Mouse (Mus musculus) skeletal muscle tissue, adult 2 months (tissue): ENCODE measurements around the gene Capsl.

Source experiments
- DNase-seq: peaks from one replicate; pipeline ENCODE4 v3.0.0-alpha.2; 2012; ENCODE audit warnings: low read depth, low spot score

Gene Capsl

DNA sequence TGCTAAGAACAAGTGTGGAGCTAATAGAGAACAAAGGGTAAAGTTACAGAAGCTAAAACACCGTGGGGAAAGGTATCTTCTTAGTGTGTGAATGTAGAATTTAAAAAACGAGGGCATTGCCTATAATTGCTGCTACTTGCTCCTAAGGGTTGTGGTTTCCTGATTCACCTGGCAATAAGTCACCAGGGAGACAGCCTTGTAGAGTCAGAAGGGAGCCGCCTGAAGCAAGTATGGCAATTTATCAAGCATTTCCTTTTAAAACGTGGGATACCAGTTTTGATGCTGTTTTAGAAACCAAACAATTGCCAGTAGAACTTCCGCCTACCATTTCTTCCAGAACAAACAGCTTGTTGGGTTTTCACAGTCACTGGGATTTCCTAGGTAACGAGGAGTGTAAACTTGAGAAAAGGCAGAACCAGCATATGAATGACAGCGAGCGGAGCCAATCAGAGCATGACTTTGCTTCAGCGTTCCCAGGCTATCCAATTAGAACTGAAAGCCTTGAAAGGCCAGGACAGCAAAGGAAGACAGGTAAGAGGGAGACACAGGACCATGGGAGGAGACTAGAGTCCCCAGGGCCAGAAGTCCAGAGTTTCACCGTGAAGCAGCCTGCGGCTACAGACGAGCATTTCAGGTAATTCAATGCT is at the start of gene Capsl:
TSS of gene Capsl (plus strand) at position 495 of the 647 bp plus-strand sequence.
- DNase-seq = no peak

DNA sequence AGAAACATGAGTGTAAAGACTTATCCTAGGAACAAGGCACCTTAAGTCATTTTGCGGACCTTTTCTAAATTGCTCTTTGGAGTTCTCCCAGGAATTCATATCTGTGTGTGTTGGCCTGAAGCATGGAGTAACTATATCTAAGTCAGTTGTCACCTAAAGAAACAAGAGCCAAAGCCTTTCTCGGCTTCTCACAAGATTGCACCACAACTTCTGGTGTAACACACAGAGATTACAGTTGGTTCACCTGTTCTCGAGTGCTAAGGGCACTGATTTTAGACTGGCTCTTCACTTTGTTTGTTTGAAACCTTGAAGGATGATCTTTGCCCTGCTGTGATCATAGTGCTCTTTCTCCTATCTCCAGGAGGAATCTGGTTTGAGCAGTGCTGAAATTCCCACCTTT is 26.4 kb upstream of the Capsl start:
- DNase-seq = no peak

DNA sequence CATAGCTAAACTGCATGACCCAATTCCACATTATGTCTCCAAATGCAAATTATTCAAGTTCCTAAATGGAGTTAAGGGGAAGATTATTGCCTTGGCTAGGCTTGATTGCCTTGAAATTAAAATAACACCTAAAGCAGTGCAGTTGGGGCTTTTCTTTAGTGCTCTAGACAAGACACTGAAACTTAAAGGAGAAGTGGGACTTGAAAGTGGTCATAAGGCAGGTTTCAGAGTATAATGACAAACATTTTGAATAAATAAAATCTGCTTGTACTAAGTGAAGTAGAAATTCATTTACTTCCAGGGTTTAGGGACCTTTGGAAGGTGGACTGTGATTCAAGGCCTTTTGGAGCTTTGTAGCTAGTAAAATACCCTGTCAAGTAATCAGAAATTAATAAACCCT is 14.7 kb upstream of the Capsl start:
- no peak for DNase-seq

DNA sequence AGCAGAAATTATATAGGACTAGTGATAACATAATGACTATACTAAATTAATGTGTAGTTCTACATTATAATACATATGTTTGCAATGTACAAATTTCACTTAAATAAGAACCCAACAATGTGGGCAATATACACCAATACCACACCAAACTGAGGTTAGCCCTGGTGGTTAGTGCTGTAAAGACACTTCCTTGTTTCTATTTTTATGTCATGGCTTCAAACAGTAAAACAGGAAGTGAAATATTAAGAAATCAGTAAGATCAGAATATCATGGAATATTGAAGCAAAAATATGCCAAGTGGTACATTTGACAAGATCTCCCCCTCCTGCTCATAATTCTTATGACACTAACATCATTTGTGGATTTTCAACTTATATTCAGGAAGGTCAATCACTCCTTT is 8.0 kb upstream of the Capsl start:
- peak; percentile 2 for DNase-seq

DNA sequence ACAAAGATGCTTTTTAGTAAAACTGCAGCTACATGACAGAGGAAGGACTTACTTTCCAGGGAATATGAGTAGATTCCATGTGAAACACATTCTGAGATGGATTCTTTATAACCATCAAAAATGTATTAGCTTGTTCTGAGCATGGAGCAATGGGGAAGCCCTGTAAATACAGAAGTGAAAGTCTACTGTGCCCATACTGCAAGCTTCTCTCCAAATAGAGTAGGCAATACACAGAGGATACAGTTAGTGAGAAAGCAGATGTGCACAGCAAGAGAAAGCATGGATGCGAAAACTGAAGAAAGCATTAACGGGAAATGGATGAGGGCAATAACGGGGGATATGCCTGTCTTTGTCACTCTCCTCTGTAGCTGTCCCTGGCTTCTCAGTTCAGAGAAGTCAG is 6.0 kb upstream of the Capsl start:
- no peak for DNase-seq

DNA sequence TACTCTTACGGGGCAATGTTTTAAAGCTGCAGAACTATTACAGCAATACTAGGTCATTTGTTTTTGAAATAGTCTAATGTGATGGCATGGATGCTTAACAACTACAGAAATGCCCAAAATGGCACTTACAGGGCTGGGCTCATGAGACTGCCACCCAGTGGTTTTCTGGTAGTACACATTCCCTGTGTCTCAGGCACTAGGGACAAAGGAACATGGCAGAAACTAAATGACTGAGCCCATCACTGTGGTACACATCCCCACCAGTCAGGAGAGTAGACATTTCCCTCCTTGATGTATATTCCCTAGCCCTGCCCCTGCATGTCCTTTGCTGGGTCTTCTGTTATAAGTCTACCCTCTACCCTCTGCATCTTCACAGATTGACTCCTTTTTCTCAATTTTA is 16.2 kb downstream of the Capsl start:
- DNase-seq = no peak

DNA sequence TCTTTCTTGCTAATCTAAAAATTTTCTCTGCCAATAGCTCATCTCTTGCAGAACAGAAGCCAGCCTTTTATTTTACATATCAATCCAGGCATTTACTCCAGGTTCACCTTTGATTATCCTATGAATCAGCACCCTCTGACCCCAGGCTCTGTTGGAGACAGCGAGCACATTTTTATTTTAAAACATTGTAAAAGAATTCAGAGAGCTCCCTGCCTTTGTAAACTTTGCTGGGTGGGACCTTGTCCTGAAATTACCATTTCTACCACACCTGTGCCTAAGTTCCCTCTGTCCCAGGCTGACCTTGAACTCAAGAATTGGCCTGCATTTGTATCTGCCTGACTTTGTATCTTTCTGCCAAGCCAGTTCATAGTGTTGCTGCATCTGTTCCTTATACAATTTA is 17.0 kb downstream of the Capsl start:
- no peak for DNase-seq

DNA sequence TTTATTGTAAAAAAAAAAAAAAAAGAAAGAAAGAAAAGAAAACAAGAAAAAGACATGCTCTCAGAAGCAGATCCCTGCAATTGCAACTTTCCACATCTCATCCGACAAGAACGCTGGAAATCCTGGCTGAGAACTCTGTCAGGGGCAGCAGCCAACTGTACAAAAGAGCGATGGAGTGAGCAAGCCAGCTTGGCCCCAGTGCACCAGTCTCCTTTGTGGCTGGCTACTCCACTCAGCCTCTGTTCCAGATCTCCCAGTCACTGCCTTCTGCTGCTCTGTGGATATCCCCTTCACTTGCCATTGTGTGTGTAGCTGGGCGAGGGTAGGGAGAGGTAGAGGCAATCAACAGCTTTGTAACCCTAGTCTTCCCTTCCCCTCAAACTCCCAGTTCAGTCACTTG is 18.4 kb downstream of the Capsl start:
- DNase-seq = peak; percentile 18

DNA sequence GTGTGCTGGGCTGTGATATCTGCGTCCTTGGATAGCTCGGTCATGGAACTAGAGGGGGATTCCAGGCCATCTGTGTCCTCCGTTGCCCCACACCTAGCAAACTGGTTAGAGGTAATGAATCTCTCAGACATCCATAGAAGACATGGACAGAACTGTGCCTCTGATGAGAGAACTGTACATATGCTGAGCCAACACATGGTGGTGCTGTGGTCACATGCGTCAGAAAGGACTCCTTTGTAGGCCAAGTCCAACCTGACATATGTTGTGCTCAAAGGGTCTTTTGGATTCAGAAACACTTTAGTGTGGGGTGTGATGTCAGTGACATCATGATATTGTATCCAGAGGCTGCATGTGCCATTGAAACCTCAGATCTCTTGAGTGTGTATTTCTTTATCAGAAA is 19.4 kb downstream of the Capsl start:
- peak; percentile 10 for DNase-seq

DNA sequence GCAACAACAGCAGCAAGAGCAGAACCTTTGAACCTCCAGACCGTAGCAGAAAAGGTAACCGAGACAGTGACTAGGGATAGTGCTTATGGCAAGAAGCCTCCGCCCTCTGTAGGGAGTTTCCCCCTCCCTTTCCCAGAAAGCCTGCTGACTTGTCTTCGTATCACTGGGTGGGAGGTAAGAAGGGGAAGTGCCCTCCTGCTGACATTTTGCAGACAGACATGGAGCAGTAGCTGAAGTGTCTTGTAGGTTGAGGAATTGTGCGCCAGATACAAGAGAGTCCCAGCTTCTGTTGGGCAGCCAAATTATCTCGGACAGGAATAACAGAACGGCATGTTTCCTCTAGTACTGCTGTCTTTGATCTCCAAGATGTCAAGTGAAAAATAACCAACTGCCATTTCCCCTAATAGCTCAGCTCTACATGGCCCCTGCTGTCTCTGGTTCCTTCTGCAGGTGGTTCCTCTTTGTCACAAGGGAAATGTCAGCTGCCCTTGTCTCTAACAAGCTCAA is 27.7 kb downstream of the Capsl start:
- peak; percentile 10 for DNase-seq

DNA sequence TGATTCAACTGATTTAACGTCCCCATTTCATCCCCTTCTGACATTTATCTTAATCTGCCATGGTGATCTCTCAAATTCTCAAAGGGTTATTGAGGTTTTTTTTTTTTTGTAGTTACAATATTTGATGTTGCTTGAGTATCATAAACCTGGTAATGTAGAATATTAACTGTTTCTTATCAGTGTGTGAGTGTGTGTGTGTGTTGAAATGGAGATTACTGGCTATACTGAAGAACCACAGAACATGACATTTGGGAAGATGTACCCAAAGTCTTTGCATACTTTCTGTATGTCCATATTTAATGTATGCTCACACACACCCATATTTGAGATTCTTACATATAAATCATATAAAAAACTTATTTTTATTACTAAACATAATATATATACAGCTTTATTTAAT is 28.2 kb downstream of the Capsl start:
- no peak for DNase-seq

DNA sequence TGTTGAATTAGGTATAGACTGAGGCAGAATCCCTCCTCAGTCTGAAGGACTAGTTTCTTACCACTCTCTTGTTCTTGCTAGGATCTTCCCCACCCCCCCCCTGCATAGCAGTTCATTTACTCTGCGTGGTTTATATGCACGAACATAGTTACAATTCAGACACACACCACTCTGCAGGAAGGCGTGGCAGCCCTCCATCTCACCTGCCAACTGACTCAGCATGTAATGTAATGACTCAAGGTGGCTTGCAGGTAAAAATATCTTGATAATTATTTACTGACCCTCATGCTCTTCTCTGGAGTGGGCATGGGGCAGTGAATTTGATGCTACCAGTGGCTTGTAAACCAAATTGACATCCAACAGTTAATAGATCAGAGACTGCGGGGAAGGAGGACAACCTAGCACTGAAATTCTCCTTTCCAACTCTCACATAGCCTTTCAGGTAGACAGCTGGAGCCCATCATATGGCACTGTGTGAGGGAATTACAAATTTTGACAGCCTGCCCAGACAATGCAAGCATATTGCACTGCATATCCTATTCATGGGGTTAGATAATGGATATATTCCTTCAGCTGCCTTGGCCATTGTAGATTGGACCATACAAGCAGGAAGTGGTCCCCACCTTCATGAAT is 35.3 kb downstream of the Capsl start:
- DNase-seq = no peak

DNA sequence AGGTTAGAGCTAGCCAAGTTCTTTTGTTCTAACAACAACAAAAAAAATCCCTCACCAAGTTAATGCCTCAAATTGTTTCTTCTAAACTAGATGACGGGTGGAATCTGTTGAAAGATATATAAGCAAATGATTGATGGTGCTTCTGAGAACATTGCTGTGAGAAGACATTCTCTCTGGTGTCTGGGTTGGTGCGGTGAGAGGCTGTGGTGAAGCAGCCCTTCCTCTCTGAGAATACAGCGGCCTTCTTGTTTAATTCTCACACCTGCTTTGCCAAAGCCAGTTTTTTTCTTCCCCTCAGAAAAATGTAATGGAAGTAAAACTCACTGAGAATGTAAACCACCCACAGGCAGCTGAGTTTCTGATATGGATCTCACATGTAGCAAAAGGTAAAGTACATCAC is 36.3 kb downstream of the Capsl start:
- DNase-seq = no peak

DNA sequence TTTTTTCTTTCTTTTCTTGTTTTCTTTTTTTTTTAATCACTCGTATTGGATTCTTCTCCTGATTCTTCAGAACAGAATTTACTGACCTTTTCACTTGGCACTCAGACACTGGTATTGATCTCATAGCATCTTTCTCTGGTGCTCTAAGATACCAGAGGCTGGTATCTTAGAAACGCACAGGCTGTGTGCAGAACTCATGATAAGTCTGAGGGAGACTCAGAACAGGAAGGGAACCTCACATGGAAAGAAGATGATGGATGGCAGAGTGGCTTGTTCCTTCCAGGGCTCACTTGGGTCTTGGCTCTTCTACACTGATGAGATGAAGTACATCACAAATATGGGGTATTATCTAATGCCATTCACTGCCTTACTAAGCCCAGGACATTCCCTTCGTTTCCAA is 36.8 kb downstream of the Capsl start:
- DNase-seq = no peak

DNA sequence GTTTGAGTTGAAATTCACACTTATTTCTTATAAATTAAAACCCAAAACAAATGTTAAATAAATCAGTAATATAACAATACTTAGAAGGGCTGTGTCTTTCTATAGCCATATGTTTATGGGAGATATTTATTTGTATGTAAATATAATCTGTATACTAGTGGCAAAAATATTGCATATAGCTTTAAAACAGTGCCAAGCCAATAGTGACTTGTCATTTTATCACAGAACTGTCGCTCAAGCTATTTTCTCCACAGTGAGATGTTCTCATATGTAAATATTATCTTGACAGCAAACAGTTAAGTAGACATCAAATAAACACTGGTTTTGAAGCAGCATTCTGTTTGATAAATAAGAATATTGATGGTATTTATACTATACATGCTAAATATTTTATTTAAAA is 37.4 kb downstream of the Capsl start:
- DNase-seq = no peak

DNA sequence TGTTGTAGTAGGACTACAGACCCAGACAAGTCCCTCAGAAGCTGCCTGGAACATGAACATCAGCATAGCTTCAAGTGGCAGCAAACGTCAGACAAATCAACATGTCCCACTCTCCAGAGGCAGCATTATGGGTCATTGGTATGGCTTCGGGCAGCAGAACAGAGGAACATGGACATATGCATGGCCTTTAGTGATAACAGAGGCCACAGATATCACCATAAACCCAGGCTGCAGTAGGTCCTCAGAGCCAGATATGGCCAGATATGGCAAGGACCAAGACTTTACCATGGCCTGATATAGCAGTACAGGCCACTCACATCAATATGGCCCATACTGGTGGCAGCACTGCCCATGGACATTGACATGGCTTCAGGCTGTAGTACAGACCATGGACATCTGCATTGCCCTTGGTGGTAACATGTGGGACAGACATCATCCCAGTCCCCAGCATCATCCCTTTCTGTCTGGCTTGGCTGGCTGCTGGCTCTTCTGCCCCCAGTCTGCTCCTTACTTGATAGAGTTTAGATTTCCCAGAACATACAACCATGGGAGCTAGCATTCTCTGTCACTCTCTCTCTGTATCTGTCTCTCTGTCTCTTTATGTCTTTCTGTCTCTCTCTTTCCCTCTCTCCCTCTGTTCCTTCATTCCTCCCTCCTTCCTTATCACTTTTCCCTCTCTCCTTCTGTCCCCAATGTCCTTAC is 53.7 kb downstream of the Capsl start:
- DNase-seq = no peak

DNA sequence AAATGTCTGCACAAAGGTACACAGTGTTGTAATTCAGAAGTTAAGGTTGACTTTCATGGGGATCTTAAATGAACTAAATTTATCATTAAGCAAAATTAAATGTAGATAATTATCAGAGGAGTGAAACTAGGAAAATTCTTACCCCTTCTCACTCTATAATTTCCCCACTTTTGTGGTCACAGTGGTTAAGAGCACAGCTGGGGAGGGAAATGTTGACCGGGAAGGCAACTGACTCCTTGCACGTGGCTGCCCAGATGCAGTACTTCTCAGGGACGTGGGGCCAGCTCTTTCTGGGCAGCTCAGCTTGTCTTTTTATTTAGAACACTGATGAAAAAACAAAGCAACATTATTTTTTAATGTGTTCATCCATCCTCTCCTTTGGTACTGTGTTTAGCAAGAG is 56.2 kb downstream of the Capsl start:
- DNase-seq = peak; percentile 7
